Mouse (Mus musculus) stomach, postnatal 0 days (tissue): ENCODE measurements around the gene Disp2.

Source experiments
- CTCF ChIP-seq: IDR thresholded peaks from 2 replicates; pipeline ENCODE4 v1.5.1; 2016; ENCODE audit warnings: antibody characterized with exemption, low read depth, mild to moderate bottlenecking, moderate library complexity
- EP300 ChIP-seq: optimal IDR thresholded peaks from 2 replicates; pipeline ENCODE3; 2016; ENCODE audit warnings: antibody characterized with exemption

DNA sequence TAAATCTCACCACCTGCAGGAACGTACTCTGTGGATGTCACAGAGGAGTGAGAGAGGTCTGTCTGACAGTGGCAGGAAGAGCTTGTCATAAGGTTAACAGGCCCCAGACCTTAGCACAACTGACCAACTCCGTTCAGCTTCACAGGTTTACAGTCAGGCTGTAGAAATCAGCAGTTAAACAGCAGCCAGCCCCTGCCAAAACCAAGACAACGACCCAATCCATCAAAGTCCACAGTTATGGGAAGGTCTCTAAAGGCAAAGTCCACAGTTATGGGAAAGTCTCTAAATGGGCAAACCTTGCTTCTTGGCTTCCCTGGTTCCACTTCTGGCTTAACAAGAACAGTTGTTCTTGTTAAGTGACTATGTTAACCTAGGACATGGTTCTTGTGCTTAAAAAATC, 64.9 kb downstream of the Disp2 start:
- TF ChIP-seq EP300 (no peak), CTCF (no peak)
